Mouse (Mus musculus) stomach, embryonic 16.5 days (tissue): ENCODE data around the gene Ppp1r36. TPM values are rescaled to one million over a fixed set of nuclear protein-coding genes. Genes with fewer than 3 reads are reported as not detected.

Source experiments
- ATAC-seq: fragments of 200-750 bp; cut with Nextera tagmentation; 2 replicates; pipeline ENCODE4 v1.8.0; 2017; ENCODE audit warnings: moderate number of reproducible peaks, moderate TSS enrichment; ENCODE audit not compliant: insufficient read depth, low FRiP score
- H3K27ac ChIP-seq: fragments of 300-500 bp; sonication (generic); 2 replicates; pipeline ENCODE4 v1.5.1; 2014; ENCODE audit warnings: low read length
- H3K27me3 ChIP-seq: fragments of 300-500 bp; sonication (generic); 2 replicates; pipeline ENCODE4 v1.6.1; 2014; ENCODE audit warnings: low read length, control low read depth, mixed read lengths; ENCODE audit not compliant: control insufficient read depth, insufficient read depth
- H3K36me3 ChIP-seq: fragments of 300-500 bp; sonication (generic); 2 replicates; pipeline ENCODE4 v1.6.1; 2014; ENCODE audit warnings: low read length; ENCODE audit not compliant: control insufficient read depth, insufficient read depth
- H3K4me1 ChIP-seq: fragments of 300-500 bp; sonication (generic); 2 replicates; pipeline ENCODE4 v1.6.1; 2014; ENCODE audit warnings: low read length, control low read depth, mixed read lengths; ENCODE audit not compliant: control insufficient read depth, insufficient read depth
- H3K4me2 ChIP-seq: fragments of 300-500 bp; sonication (generic); 2 replicates; pipeline ENCODE4 v1.6.1; 2014; ENCODE audit warnings: low read depth, low read length, mixed read lengths
- H3K4me3 ChIP-seq: fragments of 300-500 bp; sonication (generic); replicated peaks from 2 replicates; pipeline ENCODE4 v1.5.1; 2014; ENCODE audit warnings: mild to moderate bottlenecking, low read length
- H3K9ac ChIP-seq: fragments of 300-500 bp; sonication (generic); 2 replicates; pipeline ENCODE4 v1.6.1; 2014; ENCODE audit warnings: low read length
- H3K9me3 ChIP-seq: fragments of 300-500 bp; sonication (generic); replicated peaks from 2 replicates; pipeline ENCODE4 v1.6.1; 2016; ENCODE audit warnings: low read length, control low read depth; ENCODE audit not compliant: control insufficient read depth
- WGBS: fragments of 180-500 bp; shearing (Covaris S2); extraction: QIAGEN DNeasy Blood & Tissue Kit; methylation state at CpG from one replicate; pipeline ENCODE4 v1.1.7; 2014; 5-methylcytosine and 5-hydroxymethylcytosine counted together
- polyA plus RNA-seq: library from polyadenylated mRNA; unstranded; fragments of >200 nt; fragmentation: Nextera tagmentation; extraction: Ambion mirVana; gene quantifications from 2 replicates; pipeline ENCODE4 v1.2.1, GENCODE M21; 2015

Gene Ppp1r36
- polyA plus RNA-seq, 1 experiment from 2014 or later: 3.2 TPM

DNA sequence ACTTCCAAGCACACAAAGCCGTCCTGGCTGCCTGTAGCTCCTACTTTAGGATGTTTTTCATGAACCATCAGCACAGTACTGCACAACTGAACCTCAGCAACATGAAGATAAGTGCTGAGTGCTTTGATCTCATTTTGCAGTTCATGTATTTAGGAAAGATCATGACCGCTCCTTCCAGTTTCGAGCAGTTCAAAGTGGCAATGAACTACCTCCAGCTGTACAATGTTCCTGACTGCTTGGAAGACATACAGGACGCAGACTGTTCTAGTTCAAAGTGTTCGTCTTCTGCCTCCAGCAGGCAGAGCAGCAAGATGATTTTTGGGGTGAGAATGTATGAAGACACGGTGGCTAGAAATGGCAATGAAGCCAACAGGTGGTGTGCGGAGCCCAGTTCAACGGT lies 32.0 kb upstream of the Ppp1r36 start:
- Histone ChIP-seq H3K9me3 (no peaks in the 10 kb centered on the region), H3K4me3 (no peak overlapping the region), H3K4me2 (no peak overlapping the region), H3K27ac (no peak overlapping the region), H3K27me3 (no peaks in the 10 kb centered on the region), H3K4me1 (no peaks in the 10 kb centered on the region; the same call in 1 of the 2 replicates), H3K9ac (no peak overlapping the region), H3K36me3 (peaks cover 5% of the 10 kb centered on the region)
- 90% methylated on average over 8 of the region's 8 CpGs for WGBS
- no peak for ATAC-seq

DNA sequence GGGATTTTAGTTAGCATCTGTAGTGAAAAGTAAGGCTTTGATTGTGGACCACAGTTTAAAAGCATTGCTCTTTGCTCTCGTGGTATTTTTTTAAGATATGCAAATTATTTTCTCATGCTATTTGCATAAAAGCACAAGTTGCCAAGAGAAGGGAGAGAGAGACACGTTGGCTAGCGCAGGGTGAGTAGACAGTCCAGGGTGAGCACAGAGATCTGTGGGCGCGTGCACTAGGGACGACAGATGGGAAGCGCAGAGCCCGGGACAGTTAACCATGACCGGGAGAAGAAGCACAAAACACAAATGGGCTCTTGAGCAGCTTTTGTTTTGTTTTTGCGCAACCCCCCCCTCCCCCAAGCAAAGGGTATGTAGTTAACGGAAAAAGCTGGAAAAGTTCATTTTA lies 28.5 kb upstream of the Ppp1r36 start:
- Histone ChIP-seq H3K4me2 (no peak overlapping the region), H3K4me1 (no peaks in the 10 kb centered on the region), H3K9me3 (no peaks in the 10 kb centered on the region), H3K4me3 (no peak overlapping the region), H3K9ac (no peak overlapping the region), H3K36me3 (peaks cover 5% of the 10 kb centered on the region), H3K27me3 (no peaks in the 10 kb centered on the region), H3K27ac (no peak overlapping the region)
- ATAC-seq: no peak
- WGBS: 84% methylated on average over 11 of the region's 11 CpGs

DNA sequence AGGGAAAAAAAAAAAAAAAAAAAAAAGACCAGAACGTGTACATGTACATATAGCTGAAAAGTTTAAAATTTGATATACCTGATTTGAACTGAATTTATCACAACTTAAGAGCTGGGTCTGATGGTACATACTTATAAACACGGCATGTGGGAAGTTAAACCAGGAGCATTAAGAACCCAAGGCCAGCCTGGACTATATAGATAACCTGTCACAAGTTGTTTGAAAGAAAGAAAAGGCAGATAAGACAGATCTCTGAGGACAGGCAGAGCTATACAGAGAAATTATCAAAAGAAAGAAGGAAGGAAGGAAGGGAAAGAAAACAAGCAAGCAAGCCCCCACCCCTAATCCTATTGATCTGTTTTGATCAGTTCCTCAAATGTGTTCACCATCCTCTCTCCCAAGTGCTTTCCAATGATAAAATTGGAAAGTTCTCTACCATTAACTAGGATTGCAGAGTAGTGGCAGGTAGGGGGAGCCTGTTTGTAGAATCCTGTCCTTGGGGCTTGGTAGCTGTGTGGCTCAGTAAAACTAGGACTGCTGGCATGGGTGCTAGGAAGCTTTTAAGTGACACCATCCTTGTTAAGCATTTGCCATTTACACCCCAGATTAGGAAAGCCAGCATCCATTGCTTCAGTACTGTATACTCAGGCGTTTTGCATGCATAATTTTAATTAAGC lies 25.6 kb upstream of the Ppp1r36 start:
- Histone ChIP-seq H3K9ac (no peak overlapping the region), H3K4me3 (no peak overlapping the region), H3K4me2 (no peak overlapping the region), H3K36me3 (no peaks in the 10 kb centered on the region; the same call in 1 of the 2 replicates), H3K4me1 (no peaks in the 10 kb centered on the region), H3K9me3 (no peaks in the 10 kb centered on the region), H3K27me3 (no peaks in the 10 kb centered on the region), H3K27ac (no peak overlapping the region)
- no peak for ATAC-seq
- 65% methylated on average over 3 of the region's 3 CpGs for WGBS

DNA sequence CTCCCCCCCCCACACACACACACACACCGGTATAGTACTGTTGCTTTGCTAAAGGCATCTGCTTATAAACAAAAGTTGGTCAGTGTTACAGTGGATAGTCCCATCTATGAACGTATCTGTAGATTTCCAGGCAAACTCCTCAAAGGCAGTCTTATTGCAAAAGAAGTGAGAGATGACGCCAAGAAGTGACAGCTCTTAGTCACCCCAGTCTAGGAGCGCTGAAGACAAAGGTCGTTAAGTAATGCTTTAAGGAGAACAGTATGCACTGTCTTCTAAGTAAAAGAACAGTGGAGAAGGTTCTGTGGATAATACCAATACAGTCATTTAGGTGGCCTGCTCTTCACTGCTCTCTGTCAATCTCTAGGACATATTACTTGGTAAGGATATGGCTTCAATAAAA lies 24.4 kb upstream of the Ppp1r36 start:
- no peak overlapping the region for H3K4me2 ChIP-seq
- no peak overlapping the region for H3K9ac ChIP-seq

DNA sequence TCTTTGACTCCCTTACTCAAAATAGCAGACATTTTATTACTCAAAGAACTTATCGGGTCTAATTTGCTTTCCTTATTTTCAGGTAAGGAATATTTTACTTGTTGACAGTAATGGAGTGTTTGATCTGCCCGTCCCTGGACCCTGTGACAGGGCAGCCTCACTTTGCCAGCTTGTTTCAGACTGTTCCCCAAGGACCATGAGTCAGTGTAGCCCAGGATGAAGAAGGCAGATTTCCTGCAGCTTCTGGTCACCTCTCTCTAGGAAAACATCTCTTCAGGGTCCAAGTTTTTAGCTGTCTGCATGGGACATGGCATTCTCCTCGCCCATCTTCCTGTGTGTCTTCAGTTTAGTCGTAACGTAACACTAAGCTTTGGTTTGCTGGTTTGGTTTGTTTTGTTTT lies 20.1 kb upstream of the Ppp1r36 start:
- WGBS: 85% methylated on average over 5 of the region's 5 CpGs
- Histone ChIP-seq H3K27ac (no peak overlapping the region), H3K36me3 (no peaks in the 10 kb centered on the region), H3K4me1 (no peaks in the 10 kb centered on the region), H3K4me3 (no peak overlapping the region), H3K9me3 (no peaks in the 10 kb centered on the region), H3K27me3 (no peaks in the 10 kb centered on the region; the same call in 1 of the 2 replicates), H3K9ac (no peak overlapping the region), H3K4me2 (no peak overlapping the region)
- no peak for ATAC-seq

More for the DNA sequence above, 24.4 kb upstream of the Ppp1r36 start:
- no peak overlapping the region for H3K27ac ChIP-seq
- H3K27me3 ChIP-seq: no peaks in the 10 kb centered on the region
- WGBS: 79% methylated on average over 5 of the region's 5 CpGs
- no peak overlapping the region for H3K4me3 ChIP-seq
- H3K4me1 ChIP-seq: no peaks in the 10 kb centered on the region
- no peaks in the 10 kb centered on the region; the same call in 1 of the 2 replicates for H3K36me3 ChIP-seq
- H3K9me3 ChIP-seq: no peaks in the 10 kb centered on the region
- ATAC-seq: no peak

DNA sequence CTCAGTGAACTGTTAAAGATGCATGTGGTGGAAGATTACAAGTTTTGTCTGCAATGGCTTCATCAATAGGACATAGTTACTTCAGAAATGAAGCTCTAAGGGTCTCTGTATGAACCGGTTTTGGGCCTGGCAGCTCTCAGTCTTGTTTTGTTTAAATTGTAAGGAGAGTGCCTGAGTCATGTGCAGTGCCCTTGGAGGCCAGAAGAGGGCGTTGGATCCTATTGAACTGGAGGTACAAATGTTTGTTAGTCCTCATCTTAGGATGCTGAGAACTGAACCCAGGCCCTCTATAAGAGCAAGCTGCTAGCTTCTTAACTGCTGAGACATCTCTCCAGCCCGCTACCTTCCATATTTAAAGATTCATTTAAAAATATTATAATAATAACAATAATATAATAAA lies 15.7 kb upstream of the Ppp1r36 start:
- Histone ChIP-seq H3K9ac (no peak overlapping the region), H3K4me3 (no peak overlapping the region), H3K4me1 (peaks cover 20% of the 10 kb centered on the region), H3K4me2 (no peak overlapping the region), H3K36me3 (no peaks in the 10 kb centered on the region), H3K9me3 (no peaks in the 10 kb centered on the region), H3K27me3 (peaks cover 19% of the 10 kb centered on the region), H3K27ac (no peak overlapping the region)
- 59% methylated on average over 3 of the region's 3 CpGs for WGBS
- ATAC-seq: no peak

DNA sequence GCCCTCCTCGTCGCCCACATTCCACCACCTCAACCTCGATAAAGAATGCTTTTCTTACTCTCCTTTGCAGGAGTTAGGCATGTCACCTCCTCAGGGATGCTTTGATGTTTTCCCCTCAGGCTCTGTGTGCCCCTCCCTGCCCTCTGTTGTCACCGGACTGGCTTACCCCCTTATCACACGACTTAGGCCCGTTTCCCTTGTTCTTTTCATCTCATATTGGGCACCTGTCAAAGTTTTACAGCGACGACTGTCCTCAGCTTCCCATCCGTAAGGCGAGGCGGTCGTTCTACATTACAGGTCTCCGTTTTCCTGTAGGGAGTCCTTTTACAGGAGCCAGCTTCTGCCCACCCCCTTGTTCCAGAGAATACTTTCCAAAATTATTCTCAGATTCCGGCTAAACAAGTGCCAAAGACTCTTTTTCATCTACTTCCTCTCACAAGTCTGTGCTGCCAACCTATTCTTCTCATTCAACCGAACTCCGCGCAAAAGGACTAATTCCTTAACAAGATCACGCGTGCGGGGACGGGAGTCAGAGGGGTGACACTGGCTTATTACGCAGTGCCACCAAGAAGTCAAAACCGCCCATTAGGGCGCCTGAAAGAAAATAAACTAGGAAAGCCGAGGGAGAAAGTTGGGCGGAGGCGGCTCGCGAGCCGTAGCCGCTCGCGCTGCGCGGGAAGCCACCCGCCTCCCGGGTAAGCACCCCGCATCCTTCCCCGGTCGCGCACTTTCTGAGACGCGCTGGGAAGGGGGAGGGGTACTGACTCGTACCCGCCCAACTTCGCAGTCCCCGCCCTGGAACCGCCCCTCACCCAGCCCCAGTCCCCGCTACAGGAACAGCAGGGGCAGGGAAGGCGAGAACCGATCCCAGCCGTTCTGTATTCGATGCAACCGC lies 14.1 kb upstream of the Ppp1r36 start:
- H3K4me3 ChIP-seq: peak overlapping the region; percentile 78
- peak overlapping the region; percentile 67 for H3K4me2 ChIP-seq
- peaks cover 20% of the 10 kb centered on the region for H3K4me1 ChIP-seq
- H3K9me3 ChIP-seq: no peaks in the 10 kb centered on the region
- peak overlapping the region; percentile 83 for H3K9ac ChIP-seq
- ATAC-seq: peak; percentile 89
- no peaks in the 10 kb centered on the region for H3K36me3 ChIP-seq
- peaks cover 26% of the 10 kb centered on the region for H3K27me3 ChIP-seq
- WGBS: 2% methylated on average over 54 of the region's 54 CpGs
- H3K27ac ChIP-seq: peak overlapping the region; percentile 97

DNA sequence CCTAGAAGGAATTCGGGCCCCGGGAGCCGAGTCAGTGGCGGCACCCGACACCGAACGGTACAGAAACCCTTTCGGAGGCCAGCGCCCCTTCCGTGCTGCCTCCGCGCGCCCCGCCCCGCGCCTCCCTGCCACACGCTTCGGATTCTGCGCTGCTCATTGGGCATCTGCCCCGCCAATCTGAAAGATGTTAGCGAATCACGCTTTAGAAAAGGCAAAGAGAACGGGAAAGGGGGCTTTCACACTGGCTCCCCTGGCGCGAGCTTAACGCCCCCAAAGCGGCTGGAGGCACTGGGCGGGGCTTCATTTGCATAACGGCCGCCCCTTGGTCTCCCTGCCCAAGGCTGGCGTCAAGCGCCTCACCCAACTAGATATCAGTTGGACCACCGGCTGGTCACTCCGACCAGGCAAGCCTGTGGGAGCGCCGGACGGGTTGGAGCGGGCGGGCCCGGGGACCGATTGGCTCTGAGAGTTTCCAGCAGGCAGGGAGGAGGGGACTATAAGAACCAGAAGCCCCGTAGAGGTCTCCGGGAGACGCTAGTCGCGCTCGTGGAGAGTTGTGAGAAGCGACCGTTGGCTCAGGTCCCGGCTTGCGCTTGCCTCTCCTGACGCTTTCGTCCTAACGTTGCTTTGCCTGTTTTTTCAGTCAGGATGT lies 13.3 kb upstream of the Ppp1r36 start, which contains the start of gene Hspa2:
Hspa2 (plus strand) TSS at position 291 of the 652 bp plus-strand sequence.
- peak; percentile 98 for ATAC-seq
- Histone ChIP-seq H3K27ac (peak within 1 kb of the TSS; percentile 97), H3K9ac (peak within 1 kb of the TSS; percentile 83), H3K27me3 (peaks cover 26% of the 10 kb centered on the region), H3K4me3 (peak within 1 kb of the TSS; percentile 78), H3K4me1 (peaks cover 20% of the 10 kb centered on the region), H3K4me2 (peak within 1 kb of the TSS; percentile 67), H3K9me3 (no peaks in the 10 kb centered on the region), H3K36me3 (no peaks in the 10 kb centered on the region)
- WGBS: under 1% methylated on average over 54 of the region's 54 CpGs

DNA sequence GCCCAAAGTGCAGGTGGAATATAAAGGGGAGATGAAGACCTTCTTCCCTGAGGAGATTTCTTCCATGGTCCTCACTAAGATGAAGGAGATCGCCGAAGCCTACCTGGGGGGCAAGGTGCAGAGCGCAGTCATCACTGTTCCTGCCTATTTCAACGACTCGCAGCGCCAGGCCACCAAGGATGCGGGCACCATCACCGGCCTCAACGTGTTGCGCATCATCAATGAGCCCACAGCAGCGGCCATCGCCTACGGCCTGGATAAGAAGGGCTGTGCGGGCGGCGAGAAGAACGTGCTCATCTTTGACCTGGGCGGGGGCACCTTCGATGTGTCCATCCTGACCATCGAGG lies 12.5 kb upstream of the Ppp1r36 start:
- Histone ChIP-seq H3K4me3 (peak overlapping the region; percentile 78), H3K27me3 (peaks cover 26% of the 10 kb centered on the region), H3K4me2 (peak overlapping the region; percentile 67), H3K9me3 (no peaks in the 10 kb centered on the region), H3K9ac (peak overlapping the region; percentile 4; the same call in 1 of the 2 replicates), H3K36me3 (no peaks in the 10 kb centered on the region), H3K4me1 (peaks cover 20% of the 10 kb centered on the region), H3K27ac (no peak overlapping the region)
- no peak for ATAC-seq
- 7% methylated on average over 20 of the region's 20 CpGs for WGBS
